Mouse (Mus musculus) left cerebral cortex, postnatal 14 days (tissue): ENCODE measurements around the gene Akr1c13. TPM values are rescaled to one million over a fixed set of nuclear protein-coding genes. Genes with fewer than 3 reads are reported as not detected.
"Not testable (repeated sequence)": the region's sequence is repeated elsewhere in the genome, so short reads cannot be mapped to it uniquely, and the experiment has no call there.

Experiments
- DNase-seq, 2 experiments: peaks; one replicate each; pipeline ENCODE4 v3.0.0; 2021 to 2022; ENCODE audit warnings: low spot score in 2 of 2, mixed read lengths in 1 of 2
- intact Hi-C: fragments of 180-260 bp; cut with DNase I; formaldehyde crosslinking; loops from one replicate; pipeline ENCODE4 v1.15.1; 2025
- long read RNA-seq, 2 experiments: library from polyadenylated mRNA; stranded (forward); transcript quantifications; one replicate each; pipeline ENCODE4 v2.0.0; 2021
- total RNA-seq, 2 experiments: library from RNA; stranded (reverse); gene quantifications; 2 replicates each; pipeline ENCODE4 v1.2.3; 2021

Akr1c13 gene
- total RNA-seq = under 1 TPM in 1 of 2 experiments, not detected in 1; 0.99 TPM
- long read RNA-seq, experiment 1 = 0 reads
- long read RNA-seq, experiment 2, partial matches to known transcripts = 0 of 1 reads
- long read RNA-seq, experiment 2, other reads (novel, unspliced or antisense) = 0 of 1 reads

DNA sequence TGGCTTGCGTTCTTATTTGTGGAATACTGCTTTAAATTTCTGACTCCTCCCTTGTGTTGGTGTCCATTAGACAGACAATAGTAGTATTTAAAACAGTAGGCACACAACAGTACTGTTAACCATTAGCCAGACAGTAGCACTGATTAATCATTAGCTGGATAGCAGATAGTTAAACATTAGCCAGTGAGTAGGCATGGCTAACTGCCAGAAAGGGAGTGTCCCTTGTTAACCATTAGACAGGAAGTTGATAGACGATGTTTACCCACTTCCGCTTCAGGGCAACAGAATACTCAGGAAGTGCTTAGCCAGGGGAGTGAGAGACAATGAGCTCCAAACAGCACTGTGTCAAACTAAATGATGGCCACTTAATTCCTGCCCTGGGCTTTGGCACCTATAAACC lies at the start of gene Akr1c13:
TSS of gene Akr1c13 (plus strand) at position 247 of the 400 bp plus-strand sequence.
- DNase-seq = peak in 1 of 2 experiments; percentile 3
- intact Hi-C loops = no loop called here

DNA sequence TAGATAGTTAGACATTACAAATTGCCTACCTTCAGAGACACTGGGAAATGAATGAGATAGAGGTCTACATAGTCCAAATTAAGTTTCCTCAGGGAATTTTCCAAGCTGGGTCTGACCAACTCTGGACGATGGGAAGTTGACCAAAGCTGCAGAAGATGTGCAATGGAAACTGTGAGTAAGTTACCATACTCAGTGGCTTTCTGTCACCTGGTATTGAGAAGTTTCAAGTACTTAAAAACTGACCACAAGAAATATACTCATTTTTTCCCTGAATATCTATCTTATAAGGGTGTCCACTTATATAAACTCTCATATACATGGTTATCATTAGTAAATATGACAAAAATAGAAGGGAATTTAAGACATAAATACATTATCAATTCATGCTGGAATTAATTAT lies 46.7 kb upstream of the Akr1c13 start:
- no peak for DNase-seq

DNA sequence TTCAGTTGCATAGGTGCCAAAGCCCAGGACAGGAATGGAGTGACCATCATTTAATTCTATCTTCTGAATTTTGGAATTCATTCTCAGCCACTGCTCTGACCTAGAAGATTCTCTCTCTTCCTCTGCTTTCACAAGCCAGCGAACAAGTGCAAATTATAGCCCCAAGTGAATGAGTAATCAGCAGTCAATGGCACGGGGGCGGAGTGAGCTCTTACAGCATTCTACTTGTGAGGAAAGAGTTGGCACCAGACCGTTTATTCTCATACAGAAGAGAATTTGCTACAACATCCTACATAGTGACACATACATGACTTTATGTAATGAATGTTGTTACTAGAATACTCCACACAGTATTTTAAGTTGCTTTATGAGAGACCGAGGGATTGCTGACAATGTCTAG lies 40.4 kb upstream of the Akr1c13 start, which contains the start of gene Akr1c18:
TSS of gene Akr1c18 (minus strand) at position 137 of the 400 bp plus-strand sequence.
- intact Hi-C loops = no loop called here
- peak; percentile 59 to 79 for DNase-seq

More for the DNA sequence above, 46.7 kb upstream of the Akr1c13 start:
- intact Hi-C loops = no loop called here

DNA sequence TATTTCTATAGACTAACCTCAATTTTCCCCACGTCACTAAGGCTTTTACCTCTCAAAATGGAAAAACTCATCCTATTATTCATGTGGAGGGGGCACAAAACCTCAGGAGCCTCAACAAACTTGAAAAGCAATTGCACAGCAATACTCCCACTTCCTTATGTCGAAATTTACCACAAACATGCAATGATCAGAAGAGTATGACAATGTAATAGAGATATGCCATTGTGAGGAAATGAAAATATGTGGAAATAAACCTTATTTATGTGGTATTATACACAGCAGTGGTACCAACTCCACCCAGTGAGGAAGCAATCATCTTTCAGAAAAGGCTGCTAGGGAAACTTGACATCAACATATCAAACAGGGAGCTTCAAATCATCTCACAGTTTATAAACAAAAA lies 38.0 kb upstream of the Akr1c13 start:
- intact Hi-C loops = no loop called here
- no peak for DNase-seq

DNA sequence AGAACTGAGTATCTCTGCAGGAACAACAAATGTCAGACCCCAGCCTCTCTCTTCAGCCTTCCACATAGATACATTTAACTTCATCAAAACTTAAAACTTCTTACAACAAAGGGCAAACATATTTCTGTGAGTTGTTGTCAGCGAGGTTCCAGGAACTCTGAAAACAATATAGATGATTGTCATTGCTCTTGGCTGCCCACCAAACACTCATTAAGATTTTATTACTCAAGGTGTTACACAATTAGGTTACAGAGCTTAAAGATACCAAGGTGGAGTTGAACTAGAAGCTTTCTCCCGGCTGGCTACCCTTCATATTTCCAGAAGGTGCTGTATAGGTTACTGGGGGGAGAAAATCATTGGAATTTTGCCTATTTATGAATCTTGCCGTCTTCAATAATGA lies 37.4 kb upstream of the Akr1c13 start:
- no peak for DNase-seq
- intact Hi-C loops = no loop called here

DNA sequence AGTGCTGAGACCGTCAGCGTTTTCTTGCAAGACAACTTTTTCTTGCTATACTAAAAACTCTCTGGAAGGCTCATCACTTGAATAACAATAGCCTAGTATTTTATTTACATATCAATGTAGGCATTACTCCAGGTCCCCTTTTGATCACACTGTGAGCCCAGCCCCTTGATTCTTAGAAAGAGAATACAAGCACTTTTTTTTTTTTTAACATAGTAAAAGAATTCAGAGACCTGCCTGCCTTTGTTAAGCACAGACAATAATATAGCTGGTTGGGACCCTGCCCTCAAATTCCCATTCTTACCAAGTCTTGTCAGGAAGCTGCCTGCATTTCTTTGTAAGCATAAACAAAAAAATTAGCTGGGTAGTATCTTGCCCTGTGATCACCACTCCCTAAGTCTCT lies 35.7 kb upstream of the Akr1c13 start:
- DNase-seq = no peak
- intact Hi-C loops = no loop called here

DNA sequence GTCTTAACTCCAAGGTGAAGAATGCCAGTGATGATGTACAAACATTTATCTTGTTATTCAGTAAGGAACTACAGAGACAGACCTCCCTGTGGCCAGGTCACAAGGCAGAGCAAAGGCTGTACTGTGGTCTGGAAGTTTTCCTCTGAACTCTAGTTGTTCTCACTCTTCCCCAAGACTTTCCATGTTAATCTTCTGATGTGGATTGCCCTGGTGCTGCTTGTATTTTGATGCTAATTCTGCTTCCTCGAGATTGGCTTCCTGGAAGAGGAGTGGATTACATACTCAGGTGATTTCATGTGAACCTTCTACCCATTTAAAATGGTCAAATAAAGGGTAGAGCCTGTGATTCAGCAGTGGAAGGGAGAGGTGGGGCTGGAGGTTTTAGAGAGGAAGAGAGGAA lies 22.9 kb upstream of the Akr1c13 start:
- DNase-seq = no peak
- intact Hi-C loops = no loop called here

DNA sequence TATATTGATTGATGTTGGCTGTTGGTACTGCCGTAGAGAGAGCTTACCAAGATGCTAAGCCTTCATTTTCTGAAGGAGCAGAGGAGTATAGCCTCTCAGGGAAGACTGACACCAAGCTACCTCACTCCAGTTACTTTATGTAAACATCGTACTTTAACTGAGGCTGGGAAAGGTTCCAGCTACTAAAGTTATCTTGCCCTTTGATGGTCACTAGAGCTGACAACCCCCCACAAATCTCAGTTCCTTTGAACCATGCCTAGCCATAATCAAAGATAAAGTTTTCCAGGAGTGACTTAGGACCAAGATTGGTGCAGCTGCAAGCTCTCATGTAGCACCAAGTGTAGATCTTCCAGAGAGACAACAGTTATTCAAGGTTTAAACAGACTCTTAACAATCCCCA lies 18.0 kb upstream of the Akr1c13 start:
- intact Hi-C loops = no loop called here
- no peak for DNase-seq

DNA sequence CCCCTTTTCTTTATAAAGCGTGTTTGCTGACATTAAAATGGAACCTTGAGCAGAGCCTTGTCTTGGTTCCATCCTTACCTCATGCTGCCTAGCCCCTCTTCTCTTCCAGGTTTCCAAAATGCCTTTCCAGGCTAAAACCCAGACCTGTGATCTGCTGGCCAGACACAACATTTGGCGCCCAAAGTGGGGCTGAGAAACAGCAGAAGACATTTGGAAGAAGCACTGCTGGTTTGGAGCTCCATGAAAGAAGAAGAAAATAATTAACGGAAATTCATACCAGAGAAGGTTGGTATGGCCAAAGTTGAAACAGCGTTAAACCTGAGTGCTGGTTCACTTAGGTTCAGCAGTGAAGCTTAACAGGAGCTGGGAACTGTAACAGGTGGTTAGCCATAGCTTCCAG lies 9.6 kb upstream of the Akr1c13 start:
- DNase-seq, intact Hi-C loops: not testable (repeated sequence)

DNA sequence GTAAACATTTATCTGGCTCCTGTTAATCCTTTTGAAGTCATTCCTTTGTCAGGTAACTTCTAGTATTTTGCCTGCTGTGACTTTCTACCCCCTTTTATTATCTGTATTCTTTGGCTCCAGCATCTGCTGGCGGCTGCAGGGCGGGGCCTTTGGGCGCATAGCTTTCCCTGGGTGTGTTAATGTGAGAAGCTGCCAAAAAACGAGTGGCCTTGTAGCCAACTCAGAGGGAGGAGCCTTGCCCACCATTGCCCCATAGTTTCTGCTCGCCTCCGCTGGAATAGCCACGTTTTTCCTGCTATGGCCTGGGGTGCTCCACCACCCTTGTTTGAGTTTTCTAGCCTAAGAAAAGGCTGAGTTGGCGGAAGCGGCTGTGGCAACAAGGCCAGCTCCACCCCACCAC lies 7.8 kb upstream of the Akr1c13 start:
- intact Hi-C loops = no loop called here
- no peak for DNase-seq

DNA sequence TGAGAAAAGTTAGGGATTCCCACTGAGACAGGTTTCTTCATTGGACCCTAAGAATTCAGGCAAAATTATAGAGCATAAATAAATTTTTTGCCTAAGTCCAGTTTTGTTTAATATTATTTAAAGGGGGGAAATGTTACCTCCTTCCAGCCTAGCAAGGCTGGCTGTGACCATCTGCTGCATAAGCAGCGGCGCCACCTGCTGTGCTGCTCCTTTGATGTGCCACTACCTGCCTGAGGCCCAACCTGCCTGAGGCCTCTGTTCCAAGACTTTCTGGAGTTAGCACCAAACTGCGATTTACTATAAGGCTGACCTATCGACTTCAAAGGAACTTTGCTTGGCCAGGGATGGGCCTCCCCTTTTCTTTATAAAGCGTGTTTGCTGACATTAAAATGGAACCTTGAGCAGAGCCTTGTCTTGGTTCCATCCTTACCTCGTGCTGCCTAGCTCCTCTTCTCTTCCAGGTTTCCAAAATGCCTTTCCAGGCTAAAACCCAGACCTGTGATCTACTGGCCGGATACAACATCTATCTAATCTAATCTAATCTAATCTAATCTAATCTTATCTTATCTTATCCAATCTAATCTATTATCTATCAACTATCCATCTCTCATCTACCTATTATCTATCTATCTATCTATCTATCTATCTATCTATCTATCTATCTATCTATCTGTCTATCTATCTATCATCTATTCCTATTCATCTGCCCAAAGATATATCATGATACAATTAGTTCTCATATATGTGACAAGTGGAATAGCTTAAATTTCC lies 4.1 kb upstream of the Akr1c13 start:
- intact Hi-C loops = loop anchor here (5.0 kb wide), 1 partner anchor 95 kb away; no protein-coding TSS in a partner anchor
- not testable (repeated sequence) for DNase-seq

DNA sequence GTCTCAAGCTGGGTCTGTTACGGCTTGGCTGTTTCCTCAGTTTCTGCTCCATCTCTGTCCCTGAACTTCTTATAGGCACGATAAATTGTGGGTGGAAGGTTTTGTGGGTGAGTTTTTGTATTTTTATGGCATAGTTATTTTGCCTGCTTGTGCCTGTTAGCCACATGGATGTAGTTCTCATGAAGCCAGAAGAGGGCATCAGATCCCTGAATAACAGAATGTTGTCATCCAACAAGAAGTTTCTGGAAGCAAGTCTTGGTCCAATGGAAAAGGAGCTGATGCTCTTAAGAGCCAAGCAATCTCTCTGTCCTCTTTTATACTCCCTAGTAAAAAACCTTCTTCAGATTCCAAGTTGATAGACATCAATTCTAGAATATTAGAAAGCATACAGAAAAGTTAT lies 2.8 kb upstream of the Akr1c13 start:
- intact Hi-C loops = loop anchor here (5.0 kb wide), 1 partner anchor 94 kb away; no protein-coding TSS in a partner anchor
- DNase-seq = peak; percentile 5 to 28

DNA sequence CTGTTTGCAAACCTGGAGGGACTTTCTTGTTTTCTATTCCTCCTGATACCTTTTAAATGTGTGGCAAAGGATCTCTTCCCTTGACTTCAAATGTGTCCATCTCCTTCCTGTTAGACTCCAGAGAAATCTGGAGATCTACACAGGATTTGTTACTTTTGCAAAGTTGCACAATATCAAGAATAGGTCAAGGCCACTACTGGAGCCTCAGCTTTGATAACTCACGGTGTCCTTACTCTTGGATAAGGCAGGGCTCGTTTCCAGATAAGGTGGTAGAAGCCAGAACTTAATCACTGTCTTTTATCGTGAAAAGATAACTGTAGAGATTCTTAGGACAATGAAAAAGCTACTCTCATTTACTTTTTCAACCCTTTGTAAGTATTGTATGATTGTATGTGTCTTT lies 1.6 kb downstream of the Akr1c13 start:
- DNase-seq = no peak
- intact Hi-C loops = no loop called here

DNA sequence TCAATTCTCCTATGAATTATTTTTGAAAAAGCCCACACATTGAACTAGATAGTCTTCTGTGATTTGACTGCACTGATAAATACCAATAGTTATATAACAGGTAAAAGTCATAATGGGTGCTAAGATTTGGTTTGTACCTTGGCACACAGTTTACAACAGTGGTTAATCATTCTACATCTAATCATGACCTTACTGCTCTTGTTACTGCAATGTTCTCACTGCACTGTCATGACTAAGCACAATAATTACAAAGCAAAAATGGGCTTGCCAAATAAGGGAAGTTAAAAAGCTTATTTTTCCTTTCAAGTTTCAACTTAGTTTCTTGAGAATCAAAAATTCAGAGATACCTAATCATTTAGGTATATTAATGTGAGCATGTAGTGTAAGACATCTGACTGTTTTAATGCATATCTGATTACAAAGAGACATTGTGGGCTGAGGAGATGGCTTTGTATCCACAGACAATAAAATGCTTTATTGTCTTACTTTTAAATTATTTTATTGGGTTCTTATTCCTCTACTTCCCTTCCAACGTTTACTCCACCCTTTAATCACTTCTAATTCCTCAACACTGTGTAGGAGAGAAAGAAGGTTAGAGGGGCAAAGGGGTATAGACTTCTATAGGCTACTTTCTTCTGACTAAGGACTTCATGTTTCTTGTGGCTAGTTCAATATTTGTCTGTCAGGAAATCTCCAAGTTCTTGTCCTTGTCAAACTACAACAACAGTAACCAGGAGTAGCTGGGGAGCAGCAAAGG lies 15.4 kb downstream of the Akr1c13 start:
- intact Hi-C loops = no loop called here
- no peak for DNase-seq

DNA sequence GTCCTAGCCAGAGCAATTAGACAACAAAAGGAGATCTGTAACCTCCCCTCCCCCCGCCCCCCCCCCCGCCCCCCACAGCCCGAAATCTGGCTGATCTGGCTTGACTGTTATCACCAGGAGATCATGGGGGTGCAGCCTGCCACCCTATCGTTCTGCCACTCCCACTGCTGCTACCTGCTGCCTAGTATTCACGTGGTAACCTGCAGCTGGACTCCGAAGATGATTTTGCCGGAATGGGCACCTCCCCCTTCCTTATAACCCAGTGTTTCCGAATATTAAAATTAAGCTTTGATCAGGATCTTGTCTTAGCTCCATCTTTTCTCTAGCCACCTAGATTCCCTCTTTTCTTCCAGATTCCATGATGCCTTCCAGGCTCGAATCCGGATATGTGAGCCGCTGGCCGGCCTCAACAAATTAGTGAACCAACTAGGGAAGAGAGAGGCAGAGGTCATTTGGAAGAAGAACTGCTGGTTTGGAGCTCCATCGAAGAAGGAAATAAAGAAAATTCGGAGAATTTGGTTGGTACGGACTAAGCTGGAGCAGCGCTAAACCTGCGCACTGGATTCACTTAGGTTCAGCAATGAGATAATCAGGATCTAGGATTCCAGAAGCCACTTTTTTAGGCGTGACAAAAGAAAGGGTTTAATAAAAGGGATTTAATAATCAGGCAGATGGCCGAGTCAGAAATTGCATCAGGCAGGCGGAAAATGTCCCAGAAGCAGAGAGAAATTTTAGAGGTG lies 20.8 kb downstream of the Akr1c13 start:
- no peak for DNase-seq
- intact Hi-C loops = no loop called here

DNA sequence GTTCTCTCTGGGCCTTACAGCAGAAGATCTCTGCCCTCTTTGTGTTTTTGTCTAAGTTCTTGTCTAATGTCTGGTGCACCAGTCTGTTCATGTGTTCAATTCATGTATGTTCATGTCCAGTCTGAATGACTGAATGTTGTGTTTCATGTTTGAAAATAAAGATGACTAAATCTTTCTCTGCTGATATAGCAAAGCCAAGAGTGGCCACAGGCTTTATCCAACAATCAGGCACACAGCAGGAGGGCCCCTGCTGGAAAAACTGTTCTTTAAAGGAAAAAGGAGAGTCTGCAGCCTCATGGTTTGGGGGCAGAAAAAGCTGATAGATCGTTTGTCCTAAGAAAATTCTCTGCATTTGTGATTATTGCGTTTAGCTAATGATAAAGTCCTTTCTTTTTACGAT lies 21.4 kb downstream of the Akr1c13 start:
- no peak for DNase-seq

DNA sequence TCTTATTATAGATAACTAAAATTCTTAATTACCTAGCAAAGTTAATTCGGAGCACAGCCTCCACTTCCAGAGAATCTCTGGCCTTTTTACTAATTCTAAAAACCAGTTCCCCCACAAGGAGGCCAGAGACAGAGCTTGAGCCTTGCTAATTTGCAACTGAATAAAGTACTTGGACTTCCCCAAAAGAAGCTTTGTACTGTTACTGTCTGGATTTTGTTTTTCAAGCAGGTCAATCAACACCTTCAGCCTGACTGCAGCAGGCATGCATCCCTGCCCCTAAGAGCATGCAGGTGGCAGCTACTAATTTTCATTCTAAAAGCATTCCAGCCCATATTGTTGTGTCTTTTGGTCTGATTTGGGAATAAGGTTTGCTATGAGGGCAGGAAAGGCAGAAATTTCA lies 24.5 kb downstream of the Akr1c13 start:
- intact Hi-C loops, DNase-seq: not testable (repeated sequence)

More for the DNA sequence above, 21.4 kb downstream of the Akr1c13 start:
- intact Hi-C loops = no loop called here

DNA sequence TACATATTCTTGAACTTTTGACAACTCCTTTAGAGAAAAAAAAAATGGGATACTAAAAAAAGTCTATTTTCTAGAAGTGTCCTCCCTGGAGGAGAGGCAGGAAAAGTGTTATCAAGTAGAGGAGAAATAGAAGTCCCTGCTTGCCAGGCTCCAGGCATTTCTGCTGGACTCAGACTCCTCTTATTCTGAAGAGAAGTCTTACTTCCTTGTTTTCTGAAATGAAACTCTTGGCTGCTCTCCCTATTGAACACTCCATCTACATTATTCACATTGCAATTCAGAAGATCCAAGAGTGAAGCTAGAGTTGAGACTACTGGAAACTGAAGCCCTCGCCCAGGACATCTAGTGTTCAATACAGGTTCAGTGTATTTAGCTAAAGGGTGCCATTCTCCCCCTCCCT lies 37.5 kb downstream of the Akr1c13 start, which contains the start of gene Akr1c19:
TSS of gene Akr1c19 (plus strand) at position 260 of the 400 bp plus-strand sequence.
- intact Hi-C loops = no loop called here
- DNase-seq = no peak

DNA sequence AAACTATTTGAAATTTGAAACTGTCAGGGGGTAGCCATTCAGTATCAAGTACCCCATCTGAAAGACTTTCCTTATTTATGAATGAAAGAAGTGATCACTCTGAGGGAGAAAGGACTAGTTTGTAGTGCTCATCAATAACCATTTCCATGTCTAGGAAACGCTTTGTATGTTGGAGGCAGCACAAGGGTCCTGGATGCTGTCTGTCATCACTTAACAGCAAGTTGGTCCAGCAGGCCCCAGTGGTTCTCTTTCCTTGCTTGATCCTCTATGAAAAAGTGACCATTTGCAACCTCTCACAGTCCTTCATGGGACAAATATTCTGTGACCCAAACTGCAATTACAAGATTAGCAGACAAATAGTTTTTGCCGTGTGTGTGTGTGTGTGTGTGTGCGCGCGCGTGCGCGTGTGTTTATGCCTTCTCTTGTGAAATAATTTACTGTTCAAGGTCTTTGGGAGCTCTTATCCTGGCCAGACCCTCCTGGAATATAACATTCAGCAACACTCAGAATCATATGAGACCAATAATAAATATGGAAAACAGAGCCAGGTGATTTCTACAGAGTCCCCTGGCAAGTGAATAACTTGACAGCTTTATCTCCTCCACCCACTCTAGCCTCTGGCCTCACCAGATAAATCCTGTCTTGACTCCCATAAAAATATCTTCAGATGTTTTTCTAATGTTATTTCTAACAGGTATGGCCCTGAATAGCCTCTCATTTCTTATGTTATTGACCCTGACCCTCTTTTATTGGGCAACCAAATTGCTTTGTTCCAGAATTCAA lies 40.1 kb downstream of the Akr1c13 start:
- intact Hi-C loops = no loop called here

More for the DNA sequence above, 40.1 kb downstream of the Akr1c13 start:
- DNase-seq = no peak
